Comparison of ENCODE assay signal across 13 mouse cellular contexts in genomic region chr12:40888829-40889228, GRCm38 (mm10).
DNase-seq lines count a peak whose midpoint lies in the region; ATAC-seq and TF ChIP-seq lines count a peak whose summit lies in the region.
"Had no signal": no experiment of that assay in that cellular context is flagged by ENCODE, and none has a peak within 500 bp of the region (broad histone marks: within the 10 kb centered on the region; RNA-seq: fewer than 3 reads in every experiment).

No protein-coding gene starts in this region.

- H3K4me3 ChIP-seq in embryonic facial prominence, embryonic 12.5 days = no peak overlapping the region
- H3K4me3 ChIP-seq in embryonic facial prominence, embryonic 10.5 days = no peak overlapping the region
- no peak overlapping the region for H3K4me3 ChIP-seq in lung, embryonic 15.5 days
- no peak overlapping the region for H3K4me3 ChIP-seq in lung, adult 2 months (replicated peaks; ENCODE audit: extremely low read depth, low read depth, low read length)
- no peak overlapping the region for H3K4me3 ChIP-seq in stomach, embryonic 16.5 days (replicated peaks; ENCODE audit: low read length)
- H3K4me3 ChIP-seq: hindbrain, embryonic 13.5 days had no signal

- 0 out of 2 replicates have a peak overlapping the region, but pooled peaks have one; percentile 19 for H3K27ac ChIP-seq in embryonic facial prominence, embryonic 12.5 days
- no peak overlapping the region for H3K27ac ChIP-seq in embryonic facial prominence, embryonic 10.5 days (replicated peaks)
- H3K27ac ChIP-seq in lung, embryonic 15.5 days = no peak overlapping the region; the same call in 1 of the 2 replicates
- H3K27ac ChIP-seq in stomach, embryonic 16.5 days (ENCODE audit: low read length) = peak overlapping the region; percentile 29; the same call in 1 of the 2 replicates
- H3K27ac ChIP-seq: hindbrain, embryonic 13.5 days had no signal

- no peaks in the 10 kb centered on the region for H3K9me3 ChIP-seq in embryonic facial prominence, embryonic 12.5 days
- no peaks in the 10 kb centered on the region for H3K9me3 ChIP-seq in embryonic facial prominence, embryonic 10.5 days
- no peaks in the 10 kb centered on the region for H3K9me3 ChIP-seq in lung, embryonic 15.5 days
- H3K9me3 ChIP-seq in stomach, embryonic 16.5 days (replicated peaks; ENCODE audit: control insufficient read depth, low read length) = no peaks in the 10 kb centered on the region
- H3K9me3 ChIP-seq: hindbrain, embryonic 13.5 days had no signal

- no peaks in the 10 kb centered on the region for H3K4me1 ChIP-seq in embryonic facial prominence, embryonic 12.5 days
- H3K4me1 ChIP-seq in embryonic facial prominence, embryonic 10.5 days = no peaks in the 10 kb centered on the region
- peaks cover 16% of the 10 kb centered on the region for H3K4me1 ChIP-seq in lung, embryonic 15.5 days
- no peaks in the 10 kb centered on the region for H3K4me1 ChIP-seq in lung, adult 2 months (ENCODE audit: control insufficient read depth, insufficient read depth, low read length)
- H3K4me1 ChIP-seq in stomach, embryonic 16.5 days (ENCODE audit: control insufficient read depth, insufficient read depth, low read length) = peaks cover 3% of the 10 kb centered on the region
- H3K4me1 ChIP-seq: hindbrain, embryonic 13.5 days had no signal

- no peak for DNase-seq in embryonic facial prominence, embryonic 10.5 days (ENCODE audit: low spot score)
- DNase-seq in lung, adult 2 months = no peak
- DNase-seq in kidney, postnatal 10 days = peak; percentile 47
- DNase-seq in adrenal gland, adult (ENCODE audit: inconsistent age in 2 of 2, low spot score in 1 of 2) = no peak
- DNase-seq: adrenal gland, postnatal 36 days; cerebellum, adult 2 months; gastrocnemius, postnatal 25 days; layer of hippocampus, adult 9-11 months had no signal

- no peak overlapping the region for H3K4me2 ChIP-seq in embryonic facial prominence, embryonic 12.5 days (replicated peaks)
- no peak overlapping the region for H3K4me2 ChIP-seq in lung, embryonic 15.5 days
- no peak overlapping the region for H3K4me2 ChIP-seq in stomach, embryonic 16.5 days (ENCODE audit: low read depth, low read length)
- H3K4me2 ChIP-seq: hindbrain, embryonic 13.5 days had no signal

- no peak overlapping the region for H3K9ac ChIP-seq in embryonic facial prominence, embryonic 12.5 days
- no peak overlapping the region for H3K9ac ChIP-seq in lung, embryonic 15.5 days
- H3K9ac ChIP-seq in stomach, embryonic 16.5 days (ENCODE audit: low read length) = no peak overlapping the region
- H3K9ac ChIP-seq: hindbrain, embryonic 13.5 days had no signal

- WGBS in embryonic facial prominence, embryonic 12.5 days = 61% methylated on average over 1 of the region's 1 CpGs
- WGBS in embryonic facial prominence, embryonic 10.5 days = 73% methylated on average over 1 of the region's 1 CpGs
- WGBS in lung, embryonic 15.5 days = 35% methylated on average over 1 of the region's 1 CpGs
- whole genome bisulfite sequencing in lung, adult 2 months = 52% methylated on average over 1 of the region's 1 CpGs
- 53% methylated on average over 1 of the region's 1 CpGs for WGBS in stomach, embryonic 16.5 days

- no peak for TF ChIP-seq CTCF in lung, adult 2 months (IDR thresholded peaks at IDR 0.05; ENCODE audit: insufficient read depth, low read length)

- no peak for TF ChIP-seq POLR2A in lung, adult 2 months (IDR thresholded peaks at IDR 0.05; ENCODE audit: borderline replicate concordance, extremely low read depth, low read depth, low read length)

- H3K36me3 ChIP-seq in embryonic facial prominence, embryonic 12.5 days = no peaks in the 10 kb centered on the region
- H3K36me3 ChIP-seq in embryonic facial prominence, embryonic 10.5 days (replicated peaks) = no peaks in the 10 kb centered on the region
- H3K36me3 ChIP-seq in lung, embryonic 15.5 days = no peaks in the 10 kb centered on the region
- no peaks in the 10 kb centered on the region for H3K36me3 ChIP-seq in stomach, embryonic 16.5 days (ENCODE audit: control insufficient read depth, insufficient read depth, low read length)
- H3K36me3 ChIP-seq: hindbrain, embryonic 13.5 days had no signal

- H3K27me3 ChIP-seq in embryonic facial prominence, embryonic 12.5 days = no peaks in the 10 kb centered on the region
- no peaks in the 10 kb centered on the region for H3K27me3 ChIP-seq in embryonic facial prominence, embryonic 10.5 days (replicated peaks; ENCODE audit: low read depth, poor library complexity, severe bottlenecking)
- no peaks in the 10 kb centered on the region for H3K27me3 ChIP-seq in lung, embryonic 15.5 days
- H3K27me3 ChIP-seq in stomach, embryonic 16.5 days (ENCODE audit: control insufficient read depth, insufficient read depth, low read length) = no peaks in the 10 kb centered on the region
- H3K27me3 ChIP-seq: hindbrain, embryonic 13.5 days had no signal

- no peak for ATAC-seq in embryonic facial prominence, embryonic 12.5 days (ENCODE audit: insufficient number of reproducible peaks, insufficient read depth, low FRiP score, low TSS enrichment)
- peak; percentile 72; the same call in 1 of the 2 replicates for ATAC-seq in lung, embryonic 15.5 days (ENCODE audit: borderline replicate concordance, extremely low read depth, low FRiP score, low TSS enrichment)
- peak; percentile 22; the same call in 1 of the 2 replicates for ATAC-seq in stomach, embryonic 16.5 days (ENCODE audit: insufficient read depth, low FRiP score)
- no peak for ATAC-seq in cerebellum, adult (ENCODE audit: insufficient number of reproducible peaks, low FRiP score, low TSS enrichment)

Comparison
In these comparisons a context has a peak if more than half of its experiments do, and no peak if none do; other contexts are left out.
1. H3K27ac ChIP-seq: peak in embryonic facial prominence, embryonic 12.5 days (single experiment) and stomach, embryonic 16.5 days (single experiment); none in embryonic facial prominence, embryonic 10.5 days (single experiment) and lung, embryonic 15.5 days (single experiment).
2. ATAC-seq: peak in lung, embryonic 15.5 days (single experiment) and stomach, embryonic 16.5 days (single experiment); none in embryonic facial prominence, embryonic 12.5 days (single experiment) and cerebellum, adult (single experiment).